Mouse (Mus musculus) lung, postnatal 0 days (tissue): ENCODE results near the gene Gm14391.
"Not testable (repeated sequence)": the region's sequence is repeated elsewhere in the genome, so short reads cannot be mapped to it uniquely, and the experiment has no call there.

Experiments used
- CTCF ChIP-seq: IDR thresholded peaks from 2 replicates; pipeline ENCODE4 v1.5.1; 2016; ENCODE audit warnings: antibody characterized with exemption, mild to moderate bottlenecking
- EP300 ChIP-seq: IDR thresholded peaks from 2 replicates; pipeline ENCODE4 v1.6.1; 2016; ENCODE audit warnings: antibody characterized with exemption, mild to moderate bottlenecking, control low read depth

DNA sequence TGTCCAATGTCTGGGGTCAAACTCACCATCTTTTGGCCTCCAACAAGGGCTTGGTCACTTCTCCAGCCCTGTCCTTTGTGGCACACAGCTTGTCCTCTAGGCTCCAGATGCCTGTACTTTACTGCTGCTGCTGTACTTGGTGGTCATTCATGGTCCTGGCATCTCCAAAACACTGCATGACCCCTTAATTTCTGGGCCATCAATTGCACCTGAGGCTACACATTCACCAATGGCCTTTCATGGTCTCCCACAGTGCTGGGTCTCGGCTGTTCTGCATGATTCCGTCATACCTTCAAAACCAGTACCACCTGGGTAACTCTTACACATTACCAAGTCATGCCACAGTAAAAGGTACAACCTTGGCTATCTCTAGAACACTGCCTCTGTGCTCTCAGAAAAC lies 39.8 kb downstream of the Gm14391 start:
- TF ChIP-seq CTCF, EP300: not testable (repeated sequence)
